ENCODE assay signal across 32 mouse cellular contexts in genomic region chr10:44124400-44124933, GRCm38 (mm10). TPM values are rescaled to one million over a fixed set of nuclear protein-coding genes. Genes with fewer than 3 reads are reported as not detected.
DNase-seq lines count a peak whose midpoint lies in the region; ATAC-seq and TF ChIP-seq lines count a peak whose summit lies in the region.
"Had no signal": no experiment of that assay in that cellular context is flagged by ENCODE, and none has a peak within 500 bp of the region (broad histone marks: within the 10 kb centered on the region; RNA-seq: fewer than 3 reads in every experiment).

No protein-coding gene starts in this region.

- no peak for DNase-seq in lung, embryonic 14.5 days
- DNase-seq in lung, adult 18-20 months = no peak
- no peak for DNase-seq in midbrain, postnatal 0 days (ENCODE audit: low spot score)
- peak; percentile 33 for DNase-seq in forebrain, embryonic 14.5 days (ENCODE audit: low spot score)
- DNase-seq in kidney, adult 2 months = no peak
- DNase-seq: adrenal gland, adult 2 months; adrenal gland, postnatal 36 days; B cell, adult 2 months; cerebellum, adult 2 months; cerebellum, postnatal 14 days; gastrocnemius, postnatal 25 days; heart, adult 18-20 months; heart, postnatal 4 days; kidney, adult 11 months; kidney, postnatal 25 days; liver; lung, postnatal 4 days; retina, postnatal 1 day; right cerebral cortex, postnatal 14 days; thymus, postnatal 25 days had no signal

- no peak for TF ChIP-seq CTCF in lung, embryonic 14.5 days (IDR thresholded peaks at IDR 0.05; ENCODE audit: low read depth)
- TF ChIP-seq CTCF in midbrain, postnatal 0 days (IDR thresholded peaks at IDR 0.05) = no peak
- no peak for TF ChIP-seq CTCF in kidney, adult 2 months (conservative IDR thresholded peaks at IDR 0.05; ENCODE audit: insufficient read depth, insufficient read length, low read depth, low read length)

- H3K9me3 ChIP-seq in lung, embryonic 14.5 days (ENCODE audit: low read depth, low read length) = no peaks in the 10 kb centered on the region
- H3K9me3 ChIP-seq in midbrain, embryonic 15.5 days = no peaks in the 10 kb centered on the region
- no peaks in the 10 kb centered on the region for H3K9me3 ChIP-seq in midbrain, postnatal 0 days (ENCODE audit: low read length)
- no peaks in the 10 kb centered on the region for H3K9me3 ChIP-seq in forebrain, embryonic 14.5 days (replicated peaks; ENCODE audit: control insufficient read depth, low read length)
- no peaks in the 10 kb centered on the region for H3K9me3 ChIP-seq in forebrain, embryonic 16.5 days (ENCODE audit: control insufficient read depth, low read length)
- H3K9me3 ChIP-seq: embryonic facial prominence, embryonic 15.5 days; kidney, embryonic 15.5 days; lung, embryonic 15.5 days; neural tube, embryonic 13.5 days; stomach, embryonic 15.5 days had no signal

- H3K27me3 ChIP-seq in lung, embryonic 14.5 days (ENCODE audit: insufficient read depth, low read length) = no peaks in the 10 kb centered on the region
- H3K27me3 ChIP-seq in midbrain, embryonic 15.5 days (replicated peaks) = no peaks in the 10 kb centered on the region
- no peaks in the 10 kb centered on the region for H3K27me3 ChIP-seq in midbrain, postnatal 0 days (ENCODE audit: insufficient read depth, low read length)
- no peaks in the 10 kb centered on the region for H3K27me3 ChIP-seq in forebrain, embryonic 14.5 days (replicated peaks; ENCODE audit: control insufficient read depth, insufficient read depth, low read length)
- no peaks in the 10 kb centered on the region for H3K27me3 ChIP-seq in forebrain, embryonic 16.5 days (replicated peaks; ENCODE audit: control insufficient read depth, insufficient read depth, low read length)
- no peaks in the 10 kb centered on the region for H3K27me3 ChIP-seq in kidney, adult 2 months (replicated peaks; ENCODE audit: control insufficient read depth, insufficient read depth, low read length)
- H3K27me3 ChIP-seq: embryonic facial prominence, embryonic 15.5 days; kidney, embryonic 15.5 days; lung, embryonic 15.5 days; neural tube, embryonic 13.5 days; stomach, embryonic 15.5 days had no signal

- H3K9ac ChIP-seq in lung, embryonic 14.5 days = no peak overlapping the region
- H3K9ac ChIP-seq in midbrain, embryonic 15.5 days = no peak overlapping the region
- H3K9ac ChIP-seq in midbrain, postnatal 0 days (replicated peaks; ENCODE audit: low read length, poor library complexity, severe bottlenecking) = no peak overlapping the region
- no peak overlapping the region for H3K9ac ChIP-seq in forebrain, embryonic 14.5 days (ENCODE audit: low read length)
- H3K9ac ChIP-seq in forebrain, embryonic 16.5 days (replicated peaks; ENCODE audit: low read depth, low read length) = no peak overlapping the region
- H3K9ac ChIP-seq: embryonic facial prominence, embryonic 15.5 days; hindbrain, embryonic 14.5 days; kidney, embryonic 15.5 days; liver, embryonic 14.5 days; lung, embryonic 15.5 days; neural tube, embryonic 13.5 days; stomach, embryonic 15.5 days had no signal

- H3K4me3 ChIP-seq in lung, embryonic 14.5 days (ENCODE audit: low read depth, low read length) = no peak overlapping the region
- no peak overlapping the region for H3K4me3 ChIP-seq in midbrain, embryonic 15.5 days
- H3K4me3 ChIP-seq in midbrain, postnatal 0 days (ENCODE audit: low read depth, low read length) = no peak overlapping the region
- no peak overlapping the region for H3K4me3 ChIP-seq in forebrain, embryonic 14.5 days (ENCODE audit: low read depth, low read length)
- H3K4me3 ChIP-seq in forebrain, embryonic 16.5 days (replicated peaks; ENCODE audit: low read length) = no peak overlapping the region
- no peak overlapping the region for H3K4me3 ChIP-seq in kidney, adult 2 months (ENCODE audit: insufficient read depth, low read depth, low read length)
- H3K4me3 ChIP-seq: embryonic facial prominence, embryonic 15.5 days; kidney, embryonic 15.5 days; lung, embryonic 15.5 days; megakaryocyte, embryonic 14.5 days; neural tube, embryonic 13.5 days; stomach, embryonic 15.5 days had no signal

- H3K27ac ChIP-seq in lung, embryonic 14.5 days (ENCODE audit: low read depth) = no peak overlapping the region
- no peak overlapping the region for H3K27ac ChIP-seq in midbrain, embryonic 15.5 days
- no peak overlapping the region for H3K27ac ChIP-seq in midbrain, postnatal 0 days (ENCODE audit: low read depth, low read length)
- H3K27ac ChIP-seq in forebrain, embryonic 14.5 days (ENCODE audit: low read depth, low read length) = no peak overlapping the region
- no peak overlapping the region for H3K27ac ChIP-seq in forebrain, embryonic 16.5 days (ENCODE audit: low read length)
- no peak overlapping the region for H3K27ac ChIP-seq in kidney, adult 2 months (ENCODE audit: insufficient read depth, low read depth, low read length)
- H3K27ac ChIP-seq: embryonic facial prominence, embryonic 15.5 days; hindbrain, embryonic 14.5 days; kidney, embryonic 15.5 days; liver, embryonic 14.5 days; lung, embryonic 15.5 days; neural tube, embryonic 13.5 days; stomach, embryonic 15.5 days had no signal

- no peak for TF ChIP-seq POLR2A in kidney, adult 2 months (IDR thresholded peaks at IDR 0.05; ENCODE audit: low read depth, low read length)

- H3K36me3 ChIP-seq in lung, embryonic 14.5 days (ENCODE audit: insufficient read depth) = no peaks in the 10 kb centered on the region
- no peaks in the 10 kb centered on the region for H3K36me3 ChIP-seq in midbrain, embryonic 15.5 days (replicated peaks)
- no peaks in the 10 kb centered on the region for H3K36me3 ChIP-seq in midbrain, postnatal 0 days (ENCODE audit: insufficient read depth, low read length)
- H3K36me3 ChIP-seq in forebrain, embryonic 14.5 days (ENCODE audit: control insufficient read depth, insufficient read depth, low read length) = no peaks in the 10 kb centered on the region
- H3K36me3 ChIP-seq in forebrain, embryonic 16.5 days (ENCODE audit: control insufficient read depth, insufficient read depth) = no peaks in the 10 kb centered on the region
- H3K36me3 ChIP-seq in kidney, adult 2 months (ENCODE audit: control insufficient read depth, insufficient read depth, low read length) = no peaks in the 10 kb centered on the region
- H3K36me3 ChIP-seq: embryonic facial prominence, embryonic 15.5 days; kidney, embryonic 15.5 days; lung, embryonic 15.5 days; neural tube, embryonic 13.5 days; stomach, embryonic 15.5 days had no signal

- peak; percentile 41; the same call in 1 of the 2 replicates for ATAC-seq in lung, embryonic 14.5 days (ENCODE audit: insufficient read depth)
- 0 out of 2 replicates have a peak, but pooled peaks have one; percentile 50 for ATAC-seq in midbrain, embryonic 15.5 days (replicated peaks)
- ATAC-seq in midbrain, postnatal 0 days (ENCODE audit: low FRiP score) = no peak
- ATAC-seq in forebrain, embryonic 14.5 days = peak; percentile 46; the same call in 1 of the 2 replicates
- peak; percentile 59 for ATAC-seq in forebrain, embryonic 16.5 days
- ATAC-seq: inflammation-experienced regulatory T-cells, adult 6 months had no signal

- no peaks in the 10 kb centered on the region for H3K4me1 ChIP-seq in lung, embryonic 14.5 days (ENCODE audit: insufficient read depth)
- H3K4me1 ChIP-seq in midbrain, embryonic 15.5 days = no peaks in the 10 kb centered on the region
- H3K4me1 ChIP-seq in midbrain, postnatal 0 days (ENCODE audit: insufficient read depth, low read length) = no peaks in the 10 kb centered on the region
- H3K4me1 ChIP-seq in forebrain, embryonic 14.5 days (ENCODE audit: control insufficient read depth, insufficient read depth, low read length) = peaks cover 3% of the 10 kb centered on the region; the same call in 1 of the 2 replicates
- 0 out of 2 replicates have a peak, but pooled peaks cover 2% of the 10 kb centered on the region for H3K4me1 ChIP-seq in forebrain, embryonic 16.5 days (replicated peaks; ENCODE audit: control insufficient read depth, insufficient read depth, low read length)
- H3K4me1 ChIP-seq in kidney, adult 2 months (ENCODE audit: control insufficient read depth, insufficient read depth, low read length) = no peaks in the 10 kb centered on the region
- H3K4me1 ChIP-seq: embryonic facial prominence, embryonic 15.5 days; kidney, embryonic 15.5 days; lung, embryonic 15.5 days; megakaryocyte, embryonic 14.5 days; neural tube, embryonic 13.5 days; stomach, embryonic 15.5 days had no signal

- no peak overlapping the region for H3K4me2 ChIP-seq in lung, embryonic 14.5 days
- no peak overlapping the region for H3K4me2 ChIP-seq in midbrain, embryonic 15.5 days
- no peak overlapping the region for H3K4me2 ChIP-seq in midbrain, postnatal 0 days (ENCODE audit: low read depth, low read length, poor library complexity, severe bottlenecking)
- no peak overlapping the region for H3K4me2 ChIP-seq in forebrain, embryonic 14.5 days (ENCODE audit: low read length)
- no peak overlapping the region for H3K4me2 ChIP-seq in forebrain, embryonic 16.5 days (ENCODE audit: low read length)
- H3K4me2 ChIP-seq: embryonic facial prominence, embryonic 15.5 days; heart, embryonic 11.5 days; hindbrain, embryonic 14.5 days; kidney, embryonic 15.5 days; lung, embryonic 15.5 days; neural tube, embryonic 13.5 days; stomach, embryonic 15.5 days had no signal

- 39% methylated on average over 6 of the region's 6 CpGs for WGBS in lung, embryonic 14.5 days
- 44% methylated on average over 6 of the region's 6 CpGs for WGBS in midbrain, embryonic 15.5 days
- WGBS in midbrain, postnatal 0 days = 40% methylated on average over 6 of the region's 6 CpGs
- 51% methylated on average over 6 of the region's 6 CpGs for WGBS in forebrain, embryonic 14.5 days
- 36% methylated on average over 6 of the region's 6 CpGs for WGBS in forebrain, embryonic 16.5 days
- 52% methylated on average over 6 of the region's 6 CpGs for WGBS in kidney, adult 2 months

RNA-seq across cellular contexts. Expression of gene Crybg1, which starts 24.2 kb away (rescaled TPM):
- 0.22 and 0.51 TPM in 2 replicates for polyA plus RNA-seq in lung, embryonic 14.5 days (2014; fragmentation: Nextera tagmentation; extraction: Ambion mirVana)
- polyA plus RNA-seq in midbrain, embryonic 15.5 days (2015; fragmentation: Nextera tagmentation; extraction: Ambion mirVana) = 0.14 and 0.18 TPM in 2 replicates
- 0.38 and 1.0 TPM in 2 replicates for total RNA-seq in midbrain, postnatal 0 days (2014; rRNA removed)
- polyA plus RNA-seq in midbrain, postnatal 0 days (2015; fragmentation: Nextera tagmentation; extraction: Ambion mirVana) = 0.15 and 0.20 TPM in 2 replicates
- polyA plus RNA-seq in forebrain, embryonic 14.5 days (2014; fragmentation: Nextera tagmentation; extraction: Ambion mirVana) = 0.20 and 0.23 TPM in 2 replicates
- polyA plus RNA-seq in forebrain, embryonic 16.5 days (2015; fragmentation: Nextera tagmentation; extraction: Ambion mirVana) = 0.16 and 0.23 TPM in 2 replicates
- polyA plus RNA-seq in kidney, adult 2 months (2012; rRNA removed) = 4.0 and 4.5 TPM in 2 replicates
